Mouse (Mus musculus): ENCODE results near the gene Gm42957. TPM values are rescaled to one million over a fixed set of nuclear protein-coding genes. Genes with fewer than 3 reads are reported as not detected.
"Not testable (repeated sequence)": the region's sequence is repeated elsewhere in the genome, so short reads cannot be mapped to it uniquely, and the experiment has no call there.

The Gm42957 gene
- total RNA-seq, 2 experiments from 2014 or later = 0.33 to 0.46 TPM

- DNase-seq = no peak
Measured at GRCm38 (mm10) chr3:96675171-96675570, 39.9 kb downstream of the Gm42957 start.

GRCm38 (mm10) chr3:96675690-96676089 lies 40.4 kb downstream of the Gm42957 start:
- no peak for DNase-seq

GRCm38 (mm10) chr3:96678456-96678855 lies 43.2 kb downstream of the Gm42957 start:
- no peak for DNase-seq

- DNase-seq = peak; percentile 74 to 79
Measured at GRCm38 (mm10) chr3:96679159-96679674, 43.9 kb downstream of the Gm42957 start.

GRCm38 (mm10) chr3:96680269-96680956 lies 45.1 kb downstream of the Gm42957 start:
- no peak for DNase-seq

GRCm38 (mm10) chr3:96683496-96683895 lies 48.2 kb downstream of the Gm42957 start:
- no peak for DNase-seq

GRCm38 (mm10) chr3:96684151-96684821 lies 49.0 kb downstream of the Gm42957 start:
- DNase-seq = peak; percentile 48 to 75

- DNase-seq = peak; percentile 21 to 25
Measured at GRCm38 (mm10) chr3:96684822-96685156, 49.5 kb downstream of the Gm42957 start.

- DNase-seq = not testable (repeated sequence)
Measured at GRCm38 (mm10) chr3:96686057-96686456, 50.8 kb downstream of the Gm42957 start.

GRCm38 (mm10) chr3:96688854-96689253 lies 53.6 kb downstream of the Gm42957 start:
- no peak for DNase-seq

- no peak for DNase-seq
Measured at GRCm38 (mm10) chr3:96690298-96690697, 55.0 kb downstream of the Gm42957 start.

- DNase-seq = peak in 1 of 2 experiments; percentile 29
Measured at GRCm38 (mm10) chr3:96692506-96692905, 57.2 kb downstream of the Gm42957 start.

- DNase-seq = no peak
Measured at GRCm38 (mm10) chr3:96693579-96693978, 58.3 kb downstream of the Gm42957 start.

GRCm38 (mm10) chr3:96696198-96696765 lies 61.0 kb downstream of the Gm42957 start, which contains the start of gene Pias3:
Pias3 (plus strand) TSS chr3:96696384.
- peak; percentile 92 to 95 for DNase-seq

GRCm38 (mm10) chr3:96696766-96697732 lies 61.8 kb downstream of the Gm42957 start:
- DNase-seq = peak; percentile 95 to 98

- no peak for DNase-seq
Measured at GRCm38 (mm10) chr3:96698993-96699690, 63.9 kb downstream of the Gm42957 start.

GRCm38 (mm10) chr3:96700376-96700775 lies 65.1 kb downstream of the Gm42957 start:
- peak in 1 of 2 experiments; percentile 54 for DNase-seq

GRCm38 (mm10) chr3:96701003-96701402 lies 65.7 kb downstream of the Gm42957 start:
- DNase-seq = no peak

Measured in adrenal gland, postnatal 36 days (tissue).